Mouse (Mus musculus) liver, adult 2 months (tissue): ENCODE measurements around the gene Akirin1.

Experiments
- CTCF ChIP-seq: fragments of 200-500 bp; IDR thresholded peaks from 2 replicates; pipeline ENCODE4 v1.5.1; 2011; ENCODE audit warnings: low read depth, low read length, control low read depth
- POLR2A ChIP-seq: fragments of 200-500 bp; IDR thresholded peaks from 2 replicates; pipeline ENCODE4 v1.6.1; 2011; ENCODE audit warnings: low read length, control low read depth; ENCODE audit not compliant: insufficient read depth; ENCODE audit errors: extremely low read depth

DNA sequence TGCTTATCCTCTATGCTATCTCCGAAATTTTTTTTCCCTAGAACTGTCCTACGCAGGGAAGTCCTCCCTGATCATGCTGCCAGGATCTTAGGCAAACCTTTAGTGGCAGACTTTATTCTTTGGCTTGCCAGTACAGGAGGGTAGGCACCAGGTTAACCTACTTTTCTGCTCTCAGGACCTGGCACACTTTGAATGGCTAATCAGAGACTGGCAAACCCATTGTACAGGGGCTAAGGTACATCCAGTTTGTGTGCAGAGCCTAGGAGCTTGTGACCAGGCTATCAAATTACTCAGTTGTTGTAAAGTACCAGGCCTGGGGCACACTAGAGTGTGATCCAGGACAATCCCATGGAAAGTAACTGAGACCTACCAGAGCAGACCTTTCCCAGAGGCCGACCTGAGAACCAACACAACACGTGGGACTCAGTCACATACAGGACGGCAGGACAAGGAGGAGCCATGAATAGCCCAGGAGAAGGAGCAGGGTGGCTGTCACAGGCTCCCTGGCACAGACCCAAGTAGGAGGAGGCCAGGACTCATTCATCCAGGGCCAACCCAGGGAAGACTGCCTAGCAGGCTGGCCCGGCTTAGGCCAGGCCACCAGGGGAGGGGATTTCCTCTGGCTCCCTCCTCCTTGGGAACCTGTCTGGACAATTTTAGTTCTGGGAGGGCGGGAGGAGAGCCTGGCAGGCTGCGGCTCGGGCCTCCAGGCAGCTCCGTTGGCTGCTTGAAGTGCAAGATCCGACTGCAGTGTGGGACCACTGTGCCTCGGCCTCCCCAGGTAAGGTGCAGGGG is 37.2 kb upstream of the Akirin1 start, which contains the start of gene Rhbdl2:
- TF ChIP-seq CTCF (no peak), POLR2A (no peak)
